Mouse (Mus musculus): ENCODE measurements around the gene Slc6a12. TPM values are rescaled to one million over a fixed set of nuclear protein-coding genes. Genes with fewer than 3 reads are reported as not detected.

The Slc6a12 gene
- total and polyA plus RNA-seq, 3 experiments: not detected

GRCm38 (mm10) chr6:121356041-121356440 is 13.2 kb downstream of the Slc6a12 start:
- Histone ChIP-seq H3K4me3 (ENCODE audit: control insufficient read depth in 1 of 2, insufficient read depth in 1 of 2, low read depth in 2 of 2, low read length in 2 of 2) (no peak overlapping the region), H3K79me2 (ENCODE audit: control insufficient read depth, insufficient read depth, low read length, poor library complexity) (no peaks in the 10 kb centered on the region), H3K4me1 (ENCODE audit: control insufficient read depth in 1 of 2, insufficient read depth in 2 of 2, low read length in 2 of 2) (no peaks in the 10 kb centered on the region), H3K9ac (ENCODE audit: control insufficient read depth, low read depth, low read length, poor library complexity, severe bottlenecking) (no peak overlapping the region), H3K9me3 (replicated peaks; ENCODE audit: insufficient read depth, low read length) (no peaks in the 10 kb centered on the region), H3K36me3 (ENCODE audit: control insufficient read depth in 1 of 2, insufficient read depth in 2 of 2, low read length in 2 of 2) (no peaks in the 10 kb centered on the region), H3K27ac (ENCODE audit: control insufficient read depth, low read depth, low read length) (no peak overlapping the region), H3K27me3 (ENCODE audit: control insufficient read depth in 1 of 2, insufficient read depth in 2 of 2, low read length in 2 of 2) (no peaks in the 10 kb centered on the region)
- DNase-seq (ENCODE audit: low read depth, low spot score): no peak
- no peak for TF ChIP-seq MYC (IDR thresholded peaks at IDR 0.05; ENCODE audit: low read depth, low read length)
- TF ChIP-seq ETS1 (IDR thresholded peaks at IDR 0.05; ENCODE audit: low read depth, low read length): no peak

- no peaks in the 10 kb centered on the region for H3K9me3 ChIP-seq (replicated peaks; ENCODE audit: insufficient read depth, low read length)
- H3K27me3 ChIP-seq (ENCODE audit: control insufficient read depth in 1 of 2, insufficient read depth in 2 of 2, low read length in 2 of 2): no peaks in the 10 kb centered on the region
- TF ChIP-seq MYC (IDR thresholded peaks at IDR 0.05; ENCODE audit: low read depth, low read length) (no peak), JUND (IDR thresholded peaks at IDR 0.05; ENCODE audit: low read depth, low read length) (no peak), ZKSCAN1 (IDR thresholded peaks at IDR 0.05; ENCODE audit: low read depth, low read length) (no peak), USF1 (IDR thresholded peaks at IDR 0.05; ENCODE audit: low read depth, low read length) (no peak), ZNF384 (IDR thresholded peaks at IDR 0.05; ENCODE audit: low read depth, low read length) (no peak), TCF12 (IDR thresholded peaks at IDR 0.05; ENCODE audit: low read depth, low read length) (no peak), KAT2A (conservative IDR thresholded peaks at IDR 0.05; ENCODE audit: low read depth, low read length) (no peak), ETS1 (IDR thresholded peaks at IDR 0.05; ENCODE audit: low read depth, low read length) (no peak), MAFK (IDR thresholded peaks at IDR 0.05; ENCODE audit: borderline replicate concordance, low read depth, low read length) (no peak), MXI1 (IDR thresholded peaks at IDR 0.05; ENCODE audit: low read depth, low read length) (no peak), EP300 (IDR thresholded peaks at IDR 0.05; ENCODE audit: low read depth in 1 of 2, low read length in 2 of 2) (no peak), RAD21 (IDR thresholded peaks at IDR 0.05; ENCODE audit: low read depth, low read length) (no peak), ELF1 (IDR thresholded peaks at IDR 0.05; ENCODE audit: low read depth, low read length) (no peak), GATA1 (IDR thresholded peaks at IDR 0.05; ENCODE audit: low read depth, low read length) (no peak), CTCF (IDR thresholded peaks at IDR 0.05 in 2 of 3, conservative IDR thresholded peaks at IDR 0.05 in 1 of 3; ENCODE audit: control insufficient read depth in 1 of 3, insufficient read depth in 1 of 3, low read depth in 2 of 3, low read length in 3 of 3, poor library complexity in 1 of 3, severe bottlenecking in 1 of 3) (no peak), BHLHE40 (IDR thresholded peaks at IDR 0.05; ENCODE audit: borderline replicate concordance, low read depth, low read length) (no peak), POLR2AphosphoS2 (IDR thresholded peaks at IDR 0.05; ENCODE audit: low read length) (no peak), ZMIZ1 (IDR thresholded peaks at IDR 0.05; ENCODE audit: low read depth, low read length) (no peak), POLR2A (IDR thresholded peaks at IDR 0.05; ENCODE audit: control insufficient read depth in 1 of 2, insufficient read depth in 1 of 2, low read depth in 1 of 2, low read length in 2 of 2, poor library complexity in 1 of 2) (no peak), POLR2AphosphoS5 (IDR thresholded peaks at IDR 0.05; ENCODE audit: borderline replicate concordance, low read depth, low read length) (no peak)
- DNase-seq (ENCODE audit: low read depth, low spot score): no peak
- no peaks in the 10 kb centered on the region for H3K4me1 ChIP-seq (ENCODE audit: control insufficient read depth in 1 of 2, insufficient read depth in 2 of 2, low read length in 2 of 2)
- H3K4me3 ChIP-seq (ENCODE audit: control insufficient read depth in 1 of 2, insufficient read depth in 1 of 2, low read depth in 2 of 2, low read length in 2 of 2): no peak overlapping the region
- H3K79me2 ChIP-seq (ENCODE audit: control insufficient read depth, insufficient read depth, low read length, poor library complexity): no peaks in the 10 kb centered on the region
- H3K36me3 ChIP-seq (ENCODE audit: control insufficient read depth in 1 of 2, insufficient read depth in 2 of 2, low read length in 2 of 2): no peaks in the 10 kb centered on the region
- H3K9ac ChIP-seq (ENCODE audit: control insufficient read depth, low read depth, low read length, poor library complexity, severe bottlenecking): no peak overlapping the region
- no peak overlapping the region for H3K27ac ChIP-seq (ENCODE audit: control insufficient read depth, low read depth, low read length)
These were observed 14.4 kb downstream of the Slc6a12 start for GRCm38 (mm10) chr6:121357232-121357631.
